Mouse (Mus musculus) cerebellum, postnatal 14 days (tissue): ENCODE measurements at regions not wholly inside any gene's neighbourhood (a gene's known extent, or its start where the extent isn't known, plus 50 kb on each side); places are given as distances from the start of the nearest gene placed in this dataset.

Source experiments
- DNase-seq, 2 experiments: peaks; one replicate each; pipeline ENCODE4 v3.0.0; 2021; ENCODE audit warnings: mixed read lengths in 2 of 2

- no peak for DNase-seq
Observed at GRCm38 (mm10) chr17:84018817-84019216, 168.9 kb downstream of the Zfp36l2 start.

GRCm38 (mm10) chr17:84017891-84018290, 169.9 kb downstream of the Zfp36l2 start:
- DNase-seq = no peak

- DNase-seq = no peak
Observed at GRCm38 (mm10) chr17:84014287-84015039, 166.7 kb upstream of the Haao start.

GRCm38 (mm10) chr17:84010492-84011060, 162.8 kb upstream of the Haao start:
- no peak for DNase-seq

GRCm38 (mm10) chr17:84009966-84010365, 162.2 kb upstream of the Haao start:
- no peak for DNase-seq

- no peak for DNase-seq
Observed at GRCm38 (mm10) chr17:84009194-84009593, 161.4 kb upstream of the Haao start.

- no peak for DNase-seq
Observed at GRCm38 (mm10) chr17:84008682-84009052, 160.9 kb upstream of the Haao start.

GRCm38 (mm10) chr17:84008035-84008681, 160.4 kb upstream of the Haao start:
- no peak for DNase-seq

GRCm38 (mm10) chr17:84006748-84007147, 159.0 kb upstream of the Haao start:
- no peak for DNase-seq

GRCm38 (mm10) chr17:84004237-84004636, 156.5 kb upstream of the Haao start:
- no peak for DNase-seq

GRCm38 (mm10) chr17:84003489-84004234, 155.9 kb upstream of the Haao start:
- DNase-seq = no peak

GRCm38 (mm10) chr17:84002939-84003338, 155.2 kb upstream of the Haao start:
- DNase-seq = no peak

- DNase-seq = no peak
Observed at GRCm38 (mm10) chr17:84002327-84002726, 154.6 kb upstream of the Haao start.

GRCm38 (mm10) chr17:84000115-84000514, 152.4 kb upstream of the Haao start:
- no peak for DNase-seq

- DNase-seq = no peak
Observed at GRCm38 (mm10) chr17:83998972-83999545, 151.3 kb upstream of the Haao start.

- no peak for DNase-seq
Observed at GRCm38 (mm10) chr17:83998341-83998740, 150.6 kb upstream of the Haao start.

- DNase-seq = peak; percentile 27 to 59
Observed at GRCm38 (mm10) chr17:83997778-83998177, 150.0 kb upstream of the Haao start.

- DNase-seq = no peak
Observed at GRCm38 (mm10) chr17:83993028-83993427, 145.3 kb upstream of the Haao start.

- DNase-seq = no peak
Observed at GRCm38 (mm10) chr17:83990421-83991365, 142.9 kb upstream of the Haao start.

GRCm38 (mm10) chr17:83988897-83989296, 141.1 kb upstream of the Haao start:
- DNase-seq = no peak

- DNase-seq = no peak
Observed at GRCm38 (mm10) chr17:83988165-83988564, 140.4 kb upstream of the Haao start.

- no peak for DNase-seq
Observed at GRCm38 (mm10) chr17:83987683-83988082, 139.9 kb upstream of the Haao start.
